Mouse (Mus musculus): ENCODE results near the gene Ptprm. TPM values are rescaled to one million over a fixed set of nuclear protein-coding genes. Genes with fewer than 3 reads are reported as not detected.

Gene Ptprm
- total RNA-seq, 2 experiments from 2014 or later = 27.3 to 31.9 TPM

DNA sequence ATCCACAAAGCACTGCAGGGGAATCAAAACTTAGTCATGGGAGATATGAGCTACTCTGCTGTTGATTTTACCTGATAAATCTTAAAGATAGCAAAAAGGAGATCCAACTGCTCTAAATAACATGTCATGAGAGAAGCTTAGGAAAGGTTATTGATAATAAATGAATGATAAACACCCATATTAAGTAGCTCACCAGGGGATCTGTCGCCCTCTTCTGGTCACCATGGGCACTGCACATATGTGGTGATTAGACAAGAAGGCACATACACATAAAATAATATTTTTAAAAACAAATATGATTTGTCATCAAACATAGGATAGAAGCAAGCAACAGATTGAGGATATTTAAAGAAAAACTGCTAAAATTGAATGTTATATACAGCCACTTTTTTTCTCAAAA lies 213.8 kb downstream of the Ptprm start:
- peak in 1 of 2 experiments; percentile 37 for DNase-seq (ENCODE audit: low spot score in 2 of 2)

GRCm38 (mm10) chr17:67138981-67139380 lies 215.3 kb downstream of the Ptprm start:
- no peak for DNase-seq (ENCODE audit: low spot score in 2 of 2)

GRCm38 (mm10) chr17:67136876-67137275 lies 217.4 kb downstream of the Ptprm start:
- no peak for DNase-seq (ENCODE audit: low spot score in 2 of 2)

DNA sequence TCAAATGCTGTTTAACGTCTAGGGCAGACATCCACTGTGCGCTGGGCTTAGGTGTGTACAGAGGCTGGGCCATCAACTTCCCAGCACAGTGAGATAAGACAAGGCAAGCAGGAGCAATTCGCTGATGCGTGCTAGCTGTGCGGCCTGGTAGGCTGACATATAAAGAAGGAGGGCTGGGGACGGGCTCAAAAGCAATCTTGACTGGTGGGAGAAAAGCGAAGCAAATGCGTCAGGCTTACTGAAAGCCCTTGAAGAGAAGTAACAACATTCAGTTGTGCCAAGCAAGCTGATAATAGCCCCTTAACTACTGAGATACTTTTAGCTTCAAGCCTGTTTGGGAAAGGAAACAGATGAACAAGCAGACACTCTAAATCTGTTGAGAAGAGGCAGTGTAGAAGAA lies 217.8 kb downstream of the Ptprm start:
- DNase-seq (ENCODE audit: low spot score in 2 of 2) = no peak

- no peak for DNase-seq (ENCODE audit: low spot score in 2 of 2)
These were observed 220.0 kb downstream of the Ptprm start for GRCm38 (mm10) chr17:67134235-67134634.

DNA sequence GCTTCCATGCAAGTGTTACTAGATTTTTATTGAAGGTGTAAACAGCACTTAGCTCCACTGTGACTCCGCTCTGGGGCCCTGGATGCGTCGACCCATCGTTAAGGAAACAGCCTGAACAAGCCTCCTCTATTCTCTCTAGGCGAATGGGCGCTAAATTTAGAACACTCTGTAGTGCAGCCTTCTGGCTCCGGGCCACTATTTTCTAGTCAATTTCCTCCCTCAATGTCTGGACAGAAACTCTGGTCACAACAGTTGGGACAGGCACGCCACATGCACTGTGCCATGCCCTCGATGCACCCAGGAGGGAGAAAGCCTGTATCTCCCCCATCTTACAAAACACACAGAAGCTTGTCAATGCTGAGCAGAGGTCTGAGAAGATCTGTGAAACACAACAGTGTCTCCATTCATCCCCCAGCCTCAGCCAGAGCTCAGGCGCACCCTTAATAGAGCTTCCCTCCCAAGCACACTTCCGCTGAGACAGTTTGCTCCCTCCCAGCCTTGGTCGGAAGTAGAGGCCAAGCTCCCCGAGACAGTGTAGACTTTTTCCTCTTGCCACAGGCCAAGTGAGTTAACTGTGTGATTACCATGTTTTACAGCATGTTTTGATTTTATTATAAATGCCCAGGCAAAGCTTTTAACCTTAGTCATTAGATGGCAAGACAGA lies 220.7 kb downstream of the Ptprm start:
- DNase-seq (ENCODE audit: low spot score in 2 of 2) = peak; percentile 59 to 63

DNA sequence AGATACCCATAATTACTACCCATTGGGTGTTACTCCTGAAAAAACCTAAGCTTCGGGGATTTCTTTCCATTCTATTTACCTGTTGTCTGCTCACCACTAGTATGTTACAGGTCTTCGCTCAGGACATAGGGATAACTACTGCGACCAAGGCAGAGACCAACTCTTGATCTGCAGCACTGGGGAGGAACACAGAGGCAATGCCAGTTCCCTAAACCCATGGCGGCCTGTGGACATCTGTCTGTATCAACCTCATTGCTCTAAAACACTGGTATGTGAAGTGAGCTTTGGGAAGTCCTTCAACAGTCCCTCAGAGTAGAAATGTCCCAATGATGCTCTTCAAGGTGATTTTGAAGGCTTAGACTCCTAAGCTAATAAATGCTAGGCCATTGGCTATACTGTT lies 221.2 kb downstream of the Ptprm start:
- DNase-seq (ENCODE audit: low spot score in 2 of 2) = no peak

DNA sequence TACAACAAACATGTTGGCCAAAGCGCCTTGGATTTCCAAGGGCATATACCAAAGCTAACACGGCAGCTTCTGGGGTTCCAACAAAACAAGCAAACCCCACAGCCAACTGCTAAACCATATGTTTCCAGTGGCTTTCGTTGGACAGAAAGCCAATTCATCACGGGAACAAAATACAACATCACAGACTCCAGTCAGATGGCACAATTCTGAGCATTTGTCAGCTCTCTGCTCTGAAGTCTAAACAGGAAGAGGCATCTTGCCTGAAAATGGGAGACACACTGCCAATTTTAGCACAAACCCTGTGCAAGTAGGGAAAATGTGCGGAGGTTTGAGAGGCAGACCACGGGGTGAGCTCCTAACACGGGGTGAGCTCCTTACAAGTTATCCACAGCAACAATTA lies 226.7 kb downstream of the Ptprm start:
- DNase-seq (ENCODE audit: low spot score in 2 of 2) = peak; percentile 29 to 38

DNA sequence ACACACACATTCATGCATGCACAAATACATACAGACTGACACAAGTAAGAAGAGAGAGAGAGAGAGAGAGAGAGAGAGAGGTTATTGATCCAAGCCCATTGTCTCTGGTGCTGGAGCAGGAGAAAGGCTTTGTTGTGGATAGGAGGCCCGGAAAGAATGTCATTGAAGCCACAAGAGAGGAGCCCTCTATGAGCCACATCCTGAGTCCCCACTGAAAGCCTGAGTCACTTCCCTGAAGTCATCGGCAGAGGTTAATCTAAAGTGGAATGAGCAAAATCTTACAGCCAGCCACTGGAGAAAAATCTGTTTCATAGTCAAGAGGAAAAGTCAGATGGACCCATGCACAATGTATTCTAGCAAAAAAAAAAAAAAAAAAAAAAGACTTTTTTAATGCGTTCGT lies 228.7 kb downstream of the Ptprm start:
- DNase-seq (ENCODE audit: low spot score in 2 of 2) = peak in 1 of 2 experiments; percentile 7

GRCm38 (mm10) chr17:67124294-67124693 lies 230.0 kb downstream of the Ptprm start:
- peak in 1 of 2 experiments; percentile 15 for DNase-seq (ENCODE audit: low spot score in 2 of 2)

DNA sequence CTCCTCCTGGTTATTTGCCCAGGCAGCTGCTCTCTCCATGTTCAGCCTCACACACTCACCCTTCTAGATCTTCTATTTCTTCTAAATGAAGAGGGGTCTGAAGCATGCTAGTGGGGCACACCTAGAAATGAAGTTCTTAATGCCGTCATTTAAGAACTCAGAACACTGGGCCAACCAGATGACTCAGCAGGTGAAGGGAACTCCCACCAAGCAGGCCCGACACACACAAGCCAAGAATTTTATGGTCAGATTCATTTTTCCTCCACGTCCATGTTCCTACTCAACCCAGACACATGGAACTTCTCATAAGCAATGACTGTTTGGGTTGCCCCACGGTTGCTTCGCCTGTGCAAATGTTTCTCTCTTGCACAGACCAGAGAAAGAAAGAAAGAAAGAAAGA lies 230.5 kb downstream of the Ptprm start:
- no peak for DNase-seq (ENCODE audit: low spot score in 2 of 2)

GRCm38 (mm10) chr17:67120863-67121262 lies 233.4 kb downstream of the Ptprm start:
- no peak for DNase-seq (ENCODE audit: low spot score in 2 of 2)

DNA sequence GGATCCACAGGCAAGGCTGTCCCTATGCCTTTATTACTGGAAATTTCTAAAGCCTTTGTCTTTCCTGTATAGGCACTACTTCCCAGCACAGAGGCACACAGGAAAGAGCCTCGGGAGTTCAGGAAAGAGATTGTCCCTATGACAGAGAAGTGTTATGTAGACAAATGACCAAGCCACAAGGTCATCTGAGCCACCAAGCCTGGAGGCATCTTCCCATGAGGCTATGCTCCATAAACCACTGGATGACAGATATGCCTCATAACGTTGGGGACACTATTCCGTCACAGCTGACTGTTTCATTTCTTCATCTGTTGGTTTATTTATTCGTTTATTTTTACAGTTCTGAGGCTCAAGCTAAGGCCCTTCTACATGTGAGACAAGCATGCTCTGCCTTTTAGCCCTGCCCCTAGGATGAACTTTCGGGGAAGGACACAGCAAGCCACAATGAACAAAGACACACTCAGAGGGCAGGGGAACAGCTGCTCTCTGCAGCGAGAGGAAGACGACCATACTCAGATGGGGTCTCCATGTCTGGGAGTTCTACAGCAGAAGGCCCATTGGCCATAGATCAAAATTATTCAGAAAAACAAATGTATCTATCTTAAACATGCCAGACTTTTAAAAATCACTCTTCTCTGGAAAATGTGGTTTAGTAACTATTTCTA lies 235.4 kb downstream of the Ptprm start:
- no peak for DNase-seq (ENCODE audit: low spot score in 2 of 2)

DNA sequence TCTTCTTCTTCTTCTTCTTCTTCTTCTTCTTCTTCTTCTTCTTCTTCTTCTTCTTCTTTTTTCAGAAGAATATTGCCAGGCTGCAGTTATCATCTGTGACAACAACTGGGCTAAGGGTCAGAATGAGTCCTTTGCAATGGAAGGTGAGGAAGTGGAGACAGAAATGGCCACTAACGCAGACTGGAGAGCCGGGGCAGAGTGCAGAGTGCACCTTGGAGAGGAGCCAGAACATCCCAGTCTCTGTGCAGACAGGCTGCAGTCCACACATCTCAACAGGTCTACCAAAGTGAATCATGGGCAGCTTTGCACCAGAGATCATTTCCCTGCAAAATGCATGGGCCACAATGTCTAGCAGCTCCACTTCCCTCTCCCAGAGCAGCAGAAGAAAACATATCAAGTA lies 239.4 kb downstream of the Ptprm start:
- no peak for DNase-seq (ENCODE audit: low spot score in 2 of 2)

- DNase-seq (ENCODE audit: low spot score in 2 of 2) = no peak
These were observed 241.6 kb downstream of the Ptprm start for GRCm38 (mm10) chr17:67112679-67113078.

DNA sequence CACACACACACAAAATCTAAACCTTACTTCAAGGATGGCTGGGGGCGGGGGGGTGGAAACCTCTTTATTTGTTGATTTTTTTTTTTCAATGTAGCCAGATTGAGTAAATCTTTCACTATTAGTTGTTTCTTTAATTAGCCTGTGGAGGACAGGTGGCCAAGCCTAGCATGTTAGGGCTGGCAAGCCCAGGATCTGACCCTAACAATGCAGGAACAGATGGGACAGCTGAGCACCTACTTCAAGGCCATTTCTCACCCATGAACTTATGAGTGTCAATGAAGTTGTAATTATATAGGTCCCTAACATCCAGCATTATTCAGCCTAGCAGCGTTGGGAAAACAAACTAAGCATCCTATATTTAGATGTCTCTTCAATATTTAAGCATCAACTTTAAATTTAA lies 248.1 kb downstream of the Ptprm start:
- DNase-seq (ENCODE audit: low spot score in 2 of 2) = no peak

DNA sequence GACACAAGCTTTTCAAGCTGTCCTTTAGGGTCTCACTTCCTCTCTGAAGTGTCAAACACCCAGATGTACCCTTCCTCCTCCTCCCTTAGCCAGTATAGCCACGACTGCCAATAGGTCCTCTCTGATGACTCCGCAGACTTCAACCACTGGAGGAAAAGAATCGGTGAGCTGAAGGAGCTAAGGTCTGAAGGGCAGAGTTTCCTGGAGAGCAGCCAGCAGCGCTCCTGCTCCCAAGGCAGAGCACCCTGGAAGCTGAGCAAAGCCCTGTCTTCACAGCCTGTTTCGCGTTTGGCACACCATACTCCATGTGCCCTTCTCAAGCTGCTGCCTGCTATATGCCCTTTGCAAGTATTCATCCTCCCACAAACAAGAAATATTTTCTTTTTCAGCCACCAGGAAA lies 252.2 kb downstream of the Ptprm start:
- no peak for DNase-seq (ENCODE audit: low spot score in 2 of 2)

DNA sequence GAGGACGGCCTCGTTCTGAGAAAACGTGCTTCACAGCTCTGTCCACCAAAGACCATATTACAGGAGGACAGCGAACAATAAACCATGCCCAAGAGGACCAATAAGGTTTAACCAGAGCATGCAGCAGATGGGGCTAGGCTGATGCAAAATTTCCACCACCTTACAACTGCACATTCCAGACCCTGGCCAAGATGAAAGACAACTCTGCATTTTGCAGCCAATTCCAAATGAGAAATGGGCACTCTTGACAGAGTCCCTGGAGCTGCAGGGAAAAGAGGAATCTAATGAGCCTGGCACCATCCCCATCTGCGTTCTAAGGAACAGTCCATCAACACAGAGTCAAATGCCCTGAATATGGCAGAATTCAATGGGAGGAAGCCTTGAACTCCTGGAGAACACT lies 263.3 kb downstream of the Ptprm start:
- no peak for DNase-seq (ENCODE audit: low spot score in 2 of 2)

GRCm38 (mm10) chr17:67090153-67090552 lies 264.1 kb downstream of the Ptprm start:
- DNase-seq (ENCODE audit: low spot score in 2 of 2) = no peak

DNA sequence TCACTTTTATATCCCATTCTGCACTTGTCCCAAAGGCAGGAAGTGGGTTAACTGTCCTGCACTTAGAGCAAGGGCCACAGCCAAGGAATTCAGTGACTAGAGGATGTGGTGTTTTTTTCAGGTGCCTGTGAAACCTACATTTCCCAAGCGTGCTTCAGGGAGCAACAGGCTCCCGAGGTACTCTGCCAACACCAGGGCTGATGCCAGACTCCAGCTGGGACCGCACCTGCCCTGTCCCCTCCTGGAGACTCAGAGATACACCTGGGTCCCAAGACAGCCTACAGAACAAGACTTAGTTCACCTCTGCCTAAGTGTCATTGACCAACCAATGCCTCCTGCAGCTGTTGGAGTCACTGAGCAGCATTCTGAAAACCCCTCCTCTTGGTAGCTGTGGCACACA lies 264.6 kb downstream of the Ptprm start:
- no peak for DNase-seq (ENCODE audit: low spot score in 2 of 2)

DNA sequence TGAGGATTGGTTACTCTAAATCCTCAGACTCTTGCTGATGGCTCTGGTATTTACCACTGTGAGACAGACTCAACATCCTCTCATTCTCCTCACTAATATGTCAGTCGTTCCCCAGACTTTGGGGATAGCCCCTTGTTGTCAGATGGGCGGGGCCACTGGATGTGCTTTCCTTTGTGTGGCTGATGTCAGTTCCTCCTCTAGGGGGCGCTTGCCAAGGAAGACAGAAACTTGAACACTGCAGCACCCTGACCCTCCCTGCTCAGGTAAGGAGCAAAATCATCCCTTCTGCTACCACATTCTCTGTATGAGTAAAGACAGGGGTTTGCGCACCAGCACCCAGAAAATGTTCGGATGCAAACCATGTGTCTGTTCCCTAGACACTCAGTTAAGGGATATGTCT lies 266.7 kb downstream of the Ptprm start:
- DNase-seq (ENCODE audit: low spot score in 2 of 2) = peak in 1 of 2 experiments; percentile 22

GRCm38 (mm10) chr17:67086811-67087210 lies 267.4 kb downstream of the Ptprm start:
- DNase-seq (ENCODE audit: low spot score in 2 of 2) = no peak

DNA sequence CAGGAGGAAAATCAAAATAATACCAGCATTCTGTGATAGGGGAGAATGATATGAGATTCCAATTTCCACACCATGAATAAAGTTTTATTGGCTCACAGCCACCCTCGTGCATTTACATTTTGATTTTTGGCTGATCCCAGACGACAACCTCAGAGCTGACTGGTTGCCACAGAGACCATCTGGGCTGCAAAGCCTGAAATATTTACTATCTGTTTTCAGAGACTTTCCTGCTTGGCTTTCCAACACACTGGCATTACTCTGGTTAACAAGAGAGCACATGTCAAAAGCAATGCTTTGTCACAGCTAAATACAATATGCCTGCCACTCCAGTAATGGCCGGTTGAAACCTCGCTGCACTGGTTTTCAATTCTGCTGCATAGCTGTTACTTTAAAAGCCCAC lies 269.8 kb downstream of the Ptprm start:
- peak in 1 of 2 experiments; percentile 33 for DNase-seq (ENCODE audit: low spot score in 2 of 2)
